Mouse (Mus musculus): ENCODE data around the gene Kif3c. TPM values are rescaled to one million over a fixed set of nuclear protein-coding genes. Genes with fewer than 3 reads are reported as not detected.

Kif3c gene
- polyA plus RNA-seq, 1 experiment from 2014 or later, result 2.5 TPM

- peak; percentile 12; the same call in 1 of the 2 replicates for TF ChIP-seq CTCF (IDR thresholded peaks at IDR 0.05; ENCODE audit: low read depth)
- no peak for TF ChIP-seq EP300 (optimal IDR thresholded peaks at IDR 0.05)
- peak; percentile 98 for ATAC-seq (ENCODE audit: low FRiP score, low TSS enrichment)
- Histone ChIP-seq H3K4me1 (replicated peaks; ENCODE audit: control insufficient read depth, insufficient read depth) (no peaks in the 10 kb centered on the region), H3K9me3 (ENCODE audit: control insufficient read depth, low read length) (no peaks in the 10 kb centered on the region), H3K4me3 (ENCODE audit: low read depth, low read length) (peak within 1 kb of the TSS; percentile 98), H3K9ac (ENCODE audit: low read length) (peak within 1 kb of the TSS; percentile 99), H3K27me3 (ENCODE audit: control insufficient read depth, insufficient read depth, low read length) (no peaks in the 10 kb centered on the region), H3K4me2 (replicated peaks; ENCODE audit: low read depth) (peak within 1 kb of the TSS; percentile 68), H3K27ac (replicated peaks) (peak within 1 kb of the TSS; percentile 100), H3K36me3 (ENCODE audit: control insufficient read depth, insufficient read depth, low read length) (no peaks in the 10 kb centered on the region)
- peak; percentile 100 for DNase-seq (ENCODE audit: low spot score)
- under 1% methylated on average over 53 of the region's 53 CpGs for WGBS
These were observed 61.6 kb downstream of the Kif3c start, which contains the start of gene Asxl2 for GRCm38 (mm10) chr12:3426530-3427034. Gene Asxl2, plus strand, starts transcription at chr12:3426857.

- peak; percentile 77 for ATAC-seq (ENCODE audit: low FRiP score, low TSS enrichment)
- DNase-seq (ENCODE audit: low spot score), result peak; percentile 90
- Histone ChIP-seq H3K27ac (replicated peaks) (peak overlapping the region; percentile 100), H3K4me1 (replicated peaks; ENCODE audit: control insufficient read depth, insufficient read depth) (no peaks in the 10 kb centered on the region), H3K9me3 (ENCODE audit: control insufficient read depth, low read length) (no peaks in the 10 kb centered on the region), H3K36me3 (ENCODE audit: control insufficient read depth, insufficient read depth, low read length) (no peaks in the 10 kb centered on the region), H3K9ac (ENCODE audit: low read length) (peak overlapping the region; percentile 99), H3K27me3 (ENCODE audit: control insufficient read depth, insufficient read depth, low read length) (no peaks in the 10 kb centered on the region), H3K4me2 (replicated peaks; ENCODE audit: low read depth) (peak overlapping the region; percentile 68), H3K4me3 (ENCODE audit: low read depth, low read length) (peak overlapping the region; percentile 98)
- TF ChIP-seq EP300 (optimal IDR thresholded peaks at IDR 0.05) (no peak), CTCF (IDR thresholded peaks at IDR 0.05; ENCODE audit: low read depth) (no peak; the same call in 1 of the 2 replicates)
- under 1% methylated on average over 65 of the region's 65 CpGs for WGBS
These were observed 62.3 kb downstream of the Kif3c start for GRCm38 (mm10) chr12:3427067-3427889.

GRCm38 (mm10) chr12:3427891-3428775, 63.2 kb downstream of the Kif3c start:
- Histone ChIP-seq H3K9ac (ENCODE audit: low read length) (no peak overlapping the region), H3K9me3 (ENCODE audit: control insufficient read depth, low read length) (no peaks in the 10 kb centered on the region), H3K27ac (replicated peaks) (no peak overlapping the region), H3K27me3 (ENCODE audit: control insufficient read depth, insufficient read depth, low read length) (no peaks in the 10 kb centered on the region), H3K4me1 (replicated peaks; ENCODE audit: control insufficient read depth, insufficient read depth) (no peaks in the 10 kb centered on the region), H3K4me3 (ENCODE audit: low read depth, low read length) (peak overlapping the region; percentile 98), H3K4me2 (replicated peaks; ENCODE audit: low read depth) (peak overlapping the region; percentile 68), H3K36me3 (ENCODE audit: control insufficient read depth, insufficient read depth, low read length) (no peaks in the 10 kb centered on the region)
- no peak for DNase-seq (ENCODE audit: low spot score)
- WGBS, result 62% methylated on average over 11 of the region's 11 CpGs
- no peak for ATAC-seq (ENCODE audit: low FRiP score, low TSS enrichment)
- TF ChIP-seq EP300 (optimal IDR thresholded peaks at IDR 0.05) (no peak), CTCF (IDR thresholded peaks at IDR 0.05; ENCODE audit: low read depth) (no peak)

GRCm38 (mm10) chr12:3429681-3430442, 64.9 kb downstream of the Kif3c start:
- Histone ChIP-seq H3K27ac (replicated peaks) (no peak overlapping the region), H3K4me2 (replicated peaks; ENCODE audit: low read depth) (no peak overlapping the region), H3K9ac (ENCODE audit: low read length) (no peak overlapping the region), H3K4me3 (ENCODE audit: low read depth, low read length) (no peak overlapping the region), H3K9me3 (ENCODE audit: control insufficient read depth, low read length) (no peaks in the 10 kb centered on the region), H3K4me1 (replicated peaks; ENCODE audit: control insufficient read depth, insufficient read depth) (no peaks in the 10 kb centered on the region), H3K27me3 (ENCODE audit: control insufficient read depth, insufficient read depth, low read length) (no peaks in the 10 kb centered on the region), H3K36me3 (ENCODE audit: control insufficient read depth, insufficient read depth, low read length) (no peaks in the 10 kb centered on the region)
- ATAC-seq (ENCODE audit: low FRiP score, low TSS enrichment) (no peak), DNase-seq (ENCODE audit: low spot score) (no peak)
- 71% methylated on average over 2 of the region's 2 CpGs for WGBS
- TF ChIP-seq EP300 (optimal IDR thresholded peaks at IDR 0.05) (no peak), CTCF (IDR thresholded peaks at IDR 0.05; ENCODE audit: low read depth) (no peak)

- Histone ChIP-seq H3K27ac (replicated peaks) (no peak overlapping the region), H3K27me3 (ENCODE audit: control insufficient read depth, insufficient read depth, low read length) (no peaks in the 10 kb centered on the region), H3K36me3 (ENCODE audit: control insufficient read depth, insufficient read depth, low read length) (no peaks in the 10 kb centered on the region), H3K4me3 (ENCODE audit: low read depth, low read length) (no peak overlapping the region), H3K4me2 (replicated peaks; ENCODE audit: low read depth) (no peak overlapping the region), H3K9me3 (ENCODE audit: control insufficient read depth, low read length) (no peaks in the 10 kb centered on the region), H3K9ac (ENCODE audit: low read length) (no peak overlapping the region), H3K4me1 (replicated peaks; ENCODE audit: control insufficient read depth, insufficient read depth) (no peaks in the 10 kb centered on the region)
- TF ChIP-seq CTCF (IDR thresholded peaks at IDR 0.05; ENCODE audit: low read depth), result no peak
- TF ChIP-seq EP300 (optimal IDR thresholded peaks at IDR 0.05), result no peak
- ATAC-seq (ENCODE audit: low FRiP score, low TSS enrichment) (no peak), DNase-seq (ENCODE audit: low spot score) (no peak)
These were observed 65.5 kb downstream of the Kif3c start for GRCm38 (mm10) chr12:3430443-3430753.
